Mouse (Mus musculus) c-Kit-positive CD71-positive TER-119-negative erythroid progenitor cells, embryonic 14.5 days (primary cell): ENCODE results near the gene Agrp.

Experiments used
- DNase-seq: peaks from one replicate; pipeline ENCODE4 v3.0.0-alpha.2; 2013; ENCODE audit warnings: low read depth

The Agrp gene

GRCm38 (mm10) chr8:105636963-105637510 is at the start of gene Agrp:
Gene Agrp (minus strand): TSS chr8:105637393.
- no peak for DNase-seq

GRCm38 (mm10) chr8:105686551-105686950 is 49.4 kb upstream of the Agrp start:
- no peak for DNase-seq

GRCm38 (mm10) chr8:105685796-105686308 is 48.7 kb upstream of the Agrp start, which contains the start of gene Carmil2:
Gene Carmil2 (plus strand): TSS chr8:105686274.
- DNase-seq = no peak

GRCm38 (mm10) chr8:105685325-105685724 is 48.1 kb upstream of the Agrp start:
- DNase-seq = no peak

GRCm38 (mm10) chr8:105677891-105678290 is 40.7 kb upstream of the Agrp start:
- DNase-seq = no peak

GRCm38 (mm10) chr8:105661167-105661566 is 24.0 kb upstream of the Agrp start:
- DNase-seq = peak; percentile 17

- DNase-seq = no peak
These were observed 20.4 kb upstream of the Agrp start for GRCm38 (mm10) chr8:105657641-105658040.

- no peak for DNase-seq
These were observed 11.7 kb upstream of the Agrp start for GRCm38 (mm10) chr8:105648929-105649328.

GRCm38 (mm10) chr8:105645205-105645604 is 8.0 kb upstream of the Agrp start:
- DNase-seq = no peak

GRCm38 (mm10) chr8:105640511-105640910 is 3.3 kb upstream of the Agrp start:
- DNase-seq = no peak

- DNase-seq = no peak
These were observed 2.6 kb upstream of the Agrp start for GRCm38 (mm10) chr8:105639835-105640234.

GRCm38 (mm10) chr8:105638510-105638909 is 1.3 kb upstream of the Agrp start:
- no peak for DNase-seq

- peak; percentile 50 for DNase-seq
These were observed 428 bp upstream of the Agrp start for GRCm38 (mm10) chr8:105637601-105638041.

- peak; percentile 82 for DNase-seq
These were observed 903 bp downstream of the Agrp start, which contains the start of gene Ctcf for GRCm38 (mm10) chr8:105636018-105636962. Gene Ctcf (plus strand): TSS chr8:105636568.

- no peak for DNase-seq
These were observed 1.7 kb downstream of the Agrp start for GRCm38 (mm10) chr8:105635481-105635880.

GRCm38 (mm10) chr8:105634771-105635458 is 2.3 kb downstream of the Agrp start:
- no peak for DNase-seq

GRCm38 (mm10) chr8:105629337-105629736 is 7.9 kb downstream of the Agrp start:
- DNase-seq = no peak

- no peak for DNase-seq
These were observed 11.1 kb downstream of the Agrp start for GRCm38 (mm10) chr8:105626086-105626485.

- DNase-seq = no peak
These were observed 12.4 kb downstream of the Agrp start for GRCm38 (mm10) chr8:105624831-105625230.

- DNase-seq = no peak
These were observed 12.8 kb downstream of the Agrp start for GRCm38 (mm10) chr8:105624401-105624800.

GRCm38 (mm10) chr8:105623679-105624245 is 13.4 kb downstream of the Agrp start:
- no peak for DNase-seq

GRCm38 (mm10) chr8:105623118-105623517 is 14.1 kb downstream of the Agrp start:
- DNase-seq = no peak
